Mouse (Mus musculus) E14TG2a.4 (cell line): ENCODE data around the gene Oas1h.

Source experiments
- CTCF ChIP-seq: conservative IDR thresholded peaks from 2 replicates; pipeline ENCODE4 v1.5.1; 2014; ENCODE audit warnings: low read length
- NANOG ChIP-seq: IDR thresholded peaks from 2 replicates; pipeline ENCODE4 v1.6.1; 2014; ENCODE audit warnings: borderline replicate concordance, low read length, mixed read lengths

DNA sequence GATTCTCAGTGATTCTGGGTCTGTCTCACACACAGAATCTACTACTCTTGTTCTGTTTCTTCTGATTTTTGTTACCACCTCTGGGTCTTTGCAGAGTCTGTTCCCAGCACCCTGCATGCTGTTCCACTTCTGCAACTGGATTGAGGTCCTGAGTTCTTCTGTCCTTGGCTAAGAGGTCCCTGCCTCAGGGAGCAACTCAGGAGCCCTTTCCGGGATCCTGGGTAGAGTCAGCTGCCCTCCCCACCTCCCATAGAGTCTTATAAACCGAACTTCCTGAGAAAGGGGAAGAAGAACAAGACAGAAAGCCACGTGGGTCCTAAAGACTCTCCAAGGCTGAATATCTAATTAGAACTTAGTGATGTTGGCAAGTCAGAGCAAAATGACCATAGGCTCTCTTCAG lies 29.8 kb downstream of the Oas1h start:
- no peak for TF ChIP-seq CTCF
- no peak for TF ChIP-seq NANOG
